Mouse (Mus musculus): ENCODE results near the gene Crtc2. TPM values are rescaled to one million over a fixed set of nuclear protein-coding genes. Genes with fewer than 3 reads are reported as not detected.
"Not testable (repeated sequence)": the region's sequence is repeated elsewhere in the genome, so short reads cannot be mapped to it uniquely, and the experiment has no call there.

The Crtc2 gene
- total RNA-seq, 4 experiments from 2014 or later = 16.0 to 18.5 (median 16.4) TPM

GRCm38 (mm10) chr3:90266901-90267775 lies 13.2 kb downstream of the Crtc2 start:
- no peak for DNase-seq (ENCODE audit: low spot score)

DNA sequence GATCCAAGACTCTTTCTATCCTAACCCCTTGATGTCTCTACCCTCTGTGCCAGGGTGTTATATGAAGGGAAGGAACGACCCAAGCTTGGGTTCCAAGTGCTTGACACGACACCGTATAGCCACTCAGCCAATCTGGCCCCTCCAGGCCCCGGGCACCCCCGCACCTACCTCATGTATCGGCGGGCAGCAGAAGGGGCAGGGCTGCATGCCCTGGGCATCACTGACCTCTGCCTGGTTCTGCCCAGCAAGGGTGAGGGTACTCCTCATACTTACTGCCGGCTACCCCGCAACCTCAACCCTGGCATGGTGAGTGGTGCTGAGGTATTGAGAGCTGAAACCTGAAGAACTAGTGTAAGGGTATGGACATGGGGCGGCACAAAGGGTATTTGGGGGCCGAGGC lies 14.2 kb downstream of the Crtc2 start:
- DNase-seq (ENCODE audit: low spot score) = no peak

GRCm38 (mm10) chr3:90268971-90269370 lies 15.0 kb downstream of the Crtc2 start:
- DNase-seq (ENCODE audit: low spot score) = no peak

- DNase-seq (ENCODE audit: low spot score) = no peak
Measured at GRCm38 (mm10) chr3:90270784-90271183, 16.8 kb downstream of the Crtc2 start.

- DNase-seq (ENCODE audit: low spot score) = no peak
Measured at GRCm38 (mm10) chr3:90272170-90272569, 18.2 kb downstream of the Crtc2 start.

DNA sequence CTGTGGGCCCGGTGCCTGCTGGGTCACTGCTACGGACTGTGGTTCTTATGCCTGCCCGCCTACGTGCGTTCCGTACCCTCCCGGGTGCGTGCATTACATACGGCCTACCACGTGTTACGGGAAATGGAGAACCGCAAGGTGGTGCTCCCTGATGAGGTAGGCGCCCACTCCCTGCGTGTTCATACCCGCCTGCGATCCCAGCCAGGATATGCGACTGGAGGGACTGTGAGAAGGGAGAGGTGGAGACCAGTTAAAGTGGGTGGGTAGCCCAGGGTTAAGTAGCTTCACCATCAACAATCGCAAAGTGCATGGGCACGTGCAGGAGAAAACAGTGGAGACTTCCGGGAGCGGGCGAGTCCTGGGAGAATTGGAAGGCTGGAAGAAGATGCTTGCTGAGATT lies 19.9 kb downstream of the Crtc2 start:
- no peak for DNase-seq (ENCODE audit: low spot score)

GRCm38 (mm10) chr3:90275286-90275685 lies 21.3 kb downstream of the Crtc2 start:
- no peak for DNase-seq (ENCODE audit: low spot score)

DNA sequence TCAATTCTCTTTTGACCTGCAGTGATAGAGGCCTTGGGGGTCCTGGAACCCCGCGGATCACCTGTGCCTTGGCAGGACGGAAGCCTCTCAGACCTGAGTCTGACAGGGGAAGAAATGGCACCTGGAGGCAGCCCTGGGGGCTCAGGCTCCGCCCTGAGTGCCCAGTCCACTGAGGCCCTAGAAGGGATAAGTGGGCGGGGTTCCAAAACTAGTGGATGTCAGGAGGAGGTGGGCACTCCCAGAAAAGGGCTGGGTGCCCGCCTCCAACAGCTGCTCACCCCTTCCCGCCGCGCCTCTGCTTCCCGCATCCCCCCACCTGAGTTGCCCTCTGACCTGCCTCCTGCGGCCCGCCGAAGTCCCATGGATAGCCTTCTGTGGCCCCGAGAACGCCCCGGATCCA lies 22.9 kb downstream of the Crtc2 start:
- DNase-seq (ENCODE audit: low spot score) = no peak

- DNase-seq (ENCODE audit: low spot score) = no peak
Measured at GRCm38 (mm10) chr3:90277793-90278192, 23.8 kb downstream of the Crtc2 start.

GRCm38 (mm10) chr3:90278211-90278610 lies 24.2 kb downstream of the Crtc2 start:
- DNase-seq (ENCODE audit: low spot score) = no peak

- DNase-seq (ENCODE audit: low spot score) = no peak
Measured at GRCm38 (mm10) chr3:90279216-90279615, 25.3 kb downstream of the Crtc2 start.

- DNase-seq (ENCODE audit: low spot score) = no peak
Measured at GRCm38 (mm10) chr3:90279743-90280142, 25.8 kb downstream of the Crtc2 start.

DNA sequence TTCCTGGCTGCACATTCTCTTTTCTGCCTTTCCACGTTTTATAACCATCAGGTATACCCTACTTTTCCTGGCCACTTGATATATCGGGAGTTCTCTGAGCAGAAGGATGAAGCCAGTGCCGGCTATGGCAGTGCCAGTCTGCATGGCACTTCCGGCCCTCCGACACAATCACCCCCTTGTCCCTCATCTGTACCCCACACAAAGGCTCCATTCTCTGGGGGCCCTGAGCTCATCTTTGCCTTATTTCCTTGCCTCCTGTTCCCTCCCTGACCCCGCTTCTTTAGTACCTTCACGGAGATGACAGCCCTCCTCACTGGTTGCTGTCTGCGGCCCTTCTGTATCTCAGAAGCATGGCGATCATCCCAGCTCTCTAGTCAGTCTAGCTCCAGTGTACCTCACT lies 26.7 kb downstream of the Crtc2 start:
- no peak for DNase-seq (ENCODE audit: low spot score)

DNA sequence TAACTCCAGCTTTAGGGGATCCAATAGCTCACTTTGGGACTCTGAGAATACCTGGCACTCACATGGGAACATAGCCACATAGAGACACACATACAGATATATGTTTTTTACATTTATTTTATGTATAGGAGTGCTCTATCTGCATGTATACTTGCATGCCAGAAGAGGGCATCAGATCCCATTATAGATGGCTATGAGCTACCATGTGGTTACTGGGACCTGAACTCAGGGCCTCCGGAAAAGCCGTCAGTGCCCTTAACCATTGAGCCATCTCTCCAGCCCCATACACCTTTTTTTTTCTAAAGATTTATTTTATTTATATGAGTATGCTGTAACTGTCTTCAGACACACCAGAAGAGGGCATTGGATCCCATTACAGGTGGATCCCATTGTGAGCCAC lies 30.2 kb downstream of the Crtc2 start:
- no peak for DNase-seq (ENCODE audit: low spot score)

GRCm38 (mm10) chr3:90289403-90289802 lies 35.4 kb downstream of the Crtc2 start:
- not testable (repeated sequence) for DNase-seq (ENCODE audit: low spot score)

- DNase-seq (ENCODE audit: low spot score) = no peak
Measured at GRCm38 (mm10) chr3:90290602-90291001, 36.6 kb downstream of the Crtc2 start.

- DNase-seq (ENCODE audit: low spot score) = no peak
Measured at GRCm38 (mm10) chr3:90291982-90292344, 38.0 kb downstream of the Crtc2 start.

GRCm38 (mm10) chr3:90292345-90293275 lies 38.6 kb downstream of the Crtc2 start, which contains the start of gene Gatad2b:
Gene Gatad2b, plus strand, starts transcription at chr3:90293178.
- peak; percentile 100 for DNase-seq (ENCODE audit: low spot score)

GRCm38 (mm10) chr3:90293352-90294063 lies 39.5 kb downstream of the Crtc2 start:
- DNase-seq (ENCODE audit: low spot score) = peak; percentile 19

DNA sequence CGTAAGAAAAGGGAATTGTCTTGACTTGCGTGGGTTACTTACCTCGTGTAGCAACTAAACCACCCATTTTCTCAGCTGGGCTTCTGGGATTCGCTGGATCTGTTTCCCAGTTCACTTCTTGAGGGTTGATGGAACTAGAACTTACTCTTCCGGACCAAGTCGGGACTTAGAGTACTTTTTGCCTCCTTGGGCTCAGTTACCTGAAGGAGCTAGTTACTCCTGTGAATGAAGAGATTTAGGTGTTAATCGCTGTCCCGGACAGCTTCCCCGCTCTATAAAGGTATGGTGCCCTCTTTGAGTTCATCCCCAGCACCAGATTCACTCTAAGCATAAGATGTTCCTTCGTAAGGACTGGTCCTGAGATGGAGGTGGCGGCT lies 40.1 kb downstream of the Crtc2 start:
- DNase-seq (ENCODE audit: low spot score) = no peak

GRCm38 (mm10) chr3:90294651-90295050 lies 40.7 kb downstream of the Crtc2 start:
- DNase-seq (ENCODE audit: low spot score) = no peak

DNA sequence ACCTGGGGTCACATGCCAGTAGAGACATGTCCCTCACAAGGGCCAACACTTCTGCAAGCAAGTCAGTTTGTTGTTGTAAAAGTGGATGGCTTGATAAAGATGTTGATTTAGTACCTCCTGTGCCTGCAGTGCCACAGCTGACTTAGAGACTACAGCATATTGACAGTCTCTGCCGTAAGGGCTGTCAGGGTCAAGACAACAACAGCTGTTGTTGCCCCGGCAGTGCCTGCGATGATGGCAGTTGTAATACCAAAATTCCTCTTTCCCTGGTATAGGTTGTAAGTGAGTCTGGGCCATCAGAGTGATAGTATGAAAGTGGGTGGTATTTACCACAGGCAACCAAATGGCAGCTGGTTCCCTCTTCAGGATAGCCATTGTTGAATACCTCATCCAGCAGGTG lies 51.8 kb downstream of the Crtc2 start:
- DNase-seq (ENCODE audit: low spot score) = no peak

Measured in heart, adult 8-10 months (tissue).